Comparison of ENCODE assay signal across 11 mouse cellular contexts in genomic region chr16:38184657-38185269, GRCm38 (mm10).
DNase-seq lines count a peak whose midpoint lies in the region.
"Had no signal": no experiment of that assay in that cellular context is flagged by ENCODE, and none has a peak within 500 bp of the region (broad histone marks: within the 10 kb centered on the region; RNA-seq: fewer than 3 reads in every experiment).

No protein-coding gene starts in this region.

- DNase-seq in adrenal gland, postnatal 10 days, result peak; percentile 21
- DNase-seq in adrenal gland, postnatal 14 days, result no peak
- DNase-seq in lung, adult 18-20 months, result peak; percentile 32 to 54
- DNase-seq in lung, postnatal 10 days, result no peak
- peak; percentile 34 for DNase-seq in lung, postnatal 14 days
- DNase-seq in urinary bladder, postnatal 36 days (ENCODE audit: low spot score in 2 of 2), result peak; percentile 55 to 67
- DNase-seq in ovary, postnatal 10 days (ENCODE audit: low spot score), result no peak
- DNase-seq in kidney, adult 8-10 months, result no peak
- DNase-seq: cerebellum, adult 11-12 months; heart, adult 2 months; layer of hippocampus, adult 9-11 months had no signal

Comparison
In these comparisons a context has a peak if more than half of its experiments do, and no peak if none do; other contexts are left out.
1. DNase-seq: peak in adrenal gland, postnatal 10 days (single experiment), lung, adult 18-20 months (2 of 2), lung, postnatal 14 days (single experiment) and urinary bladder, postnatal 36 days (2 of 2); none in adrenal gland, postnatal 14 days (single experiment), lung, postnatal 10 days (single experiment), ovary, postnatal 10 days (single experiment) and kidney, adult 8-10 months (0 of 2).